Mouse (Mus musculus): Measurements from ENCODE around the gene Syt12. TPM values are rescaled to one million over a fixed set of nuclear protein-coding genes. Genes with fewer than 3 reads are reported as not detected.

The Syt12 gene
- not detected in 2 replicates for polyA plus RNA-seq (2011; ENCODE audit: insufficient read depth, insufficient read length, low replicate concordance, missing spikeins)

DNA sequence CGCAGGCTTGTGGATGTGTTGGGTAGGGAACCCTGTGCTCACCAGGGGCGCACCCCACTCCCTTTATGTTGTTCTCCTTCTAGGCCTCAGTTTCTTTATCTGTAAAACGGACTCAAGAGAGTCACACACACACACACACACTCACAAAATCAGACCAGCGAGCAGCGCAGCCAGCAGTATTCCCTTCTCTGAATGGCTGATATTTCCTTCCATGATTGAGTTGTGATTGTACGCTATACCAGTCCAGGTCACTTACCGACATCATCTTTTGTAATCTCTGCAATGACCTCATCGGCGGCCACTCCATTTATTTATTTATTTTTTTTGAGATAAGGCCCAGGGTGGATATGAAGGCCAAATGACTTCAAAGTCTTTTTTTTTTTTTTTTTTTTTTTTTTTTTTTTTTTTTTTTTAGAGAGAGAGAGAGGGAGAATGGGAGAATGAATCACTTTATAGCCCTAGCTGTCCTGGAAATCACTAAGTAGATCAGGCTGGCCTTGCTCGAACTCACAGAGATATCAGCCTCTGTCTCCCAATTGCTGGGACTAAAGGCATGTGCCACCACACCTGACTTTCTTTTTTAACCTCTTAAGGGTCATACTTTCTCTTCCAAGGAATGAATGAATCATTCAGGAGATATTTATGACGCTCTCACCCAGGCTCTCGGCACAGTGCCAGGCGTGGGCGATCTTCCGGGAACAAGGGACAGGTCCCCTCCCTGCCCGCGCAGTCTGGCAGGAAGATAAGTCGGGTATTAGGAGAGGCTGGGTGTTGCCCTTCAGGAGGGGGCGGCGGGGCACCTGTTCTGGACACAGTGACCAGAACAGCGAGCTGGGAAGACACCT lies at the start of gene Syt12:
Syt12 (minus strand) TSS at position 103 of the 845 bp plus-strand sequence.
- Histone ChIP-seq H3K4me1 (ENCODE audit: control insufficient read depth, insufficient read depth, low read length) (no peaks in the 10 kb centered on the region), H3K27ac (ENCODE audit: control insufficient read depth, insufficient read depth, low read depth, low read length, poor library complexity) (no peak within 1 kb of the TSS), H3K4me3 (replicated peaks; ENCODE audit: control insufficient read depth, low read depth, low read length) (no peak within 1 kb of the TSS)
- TF ChIP-seq CTCF (IDR thresholded peaks at IDR 0.05; ENCODE audit: control insufficient read depth, insufficient read depth, low read length) (no peak), POLR2A (IDR thresholded peaks at IDR 0.05; ENCODE audit: borderline replicate concordance, control insufficient read depth, low read depth, low read length) (no peak)
- 20% methylated on average over 21 of the region's 21 CpGs for WGBS

DNA sequence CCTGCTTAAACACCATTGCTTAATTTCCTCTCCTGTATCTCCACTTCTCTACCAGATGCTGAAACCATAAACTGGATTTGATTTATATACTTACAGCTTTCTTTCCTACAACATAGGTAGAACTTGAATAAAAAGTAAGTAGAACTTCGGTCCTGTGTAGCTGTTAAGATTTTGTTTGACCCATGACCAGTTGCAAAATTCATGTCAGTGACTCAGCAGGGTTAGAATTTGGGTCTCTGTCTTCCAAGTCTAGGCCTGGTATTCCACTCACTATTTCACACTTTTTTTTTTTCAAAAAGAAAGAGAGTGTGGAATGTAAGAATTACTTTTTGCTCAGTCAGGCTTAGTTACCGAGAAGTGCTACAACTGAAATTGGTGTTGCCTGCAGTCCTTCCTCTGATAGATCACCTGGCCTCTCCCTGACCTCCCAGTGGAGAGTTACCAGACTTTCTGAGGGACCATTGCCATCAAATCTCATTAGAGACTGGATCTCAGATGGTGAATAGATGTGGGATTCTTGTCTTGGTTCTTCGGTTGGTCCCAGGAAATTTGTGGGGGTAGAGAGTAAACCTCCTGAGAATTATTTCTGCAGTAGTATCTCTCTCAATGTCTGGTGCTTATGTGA lies 44.3 kb upstream of the Syt12 start:
- Histone ChIP-seq H3K4me1 (ENCODE audit: control insufficient read depth, insufficient read depth, low read length) (no peaks in the 10 kb centered on the region), H3K27ac (ENCODE audit: control insufficient read depth, insufficient read depth, low read depth, low read length, poor library complexity) (no peak overlapping the region), H3K4me3 (replicated peaks; ENCODE audit: control insufficient read depth, low read depth, low read length) (no peak overlapping the region)
- WGBS: 84% methylated on average over 3 of the region's 3 CpGs
- no peak for TF ChIP-seq POLR2A (IDR thresholded peaks at IDR 0.05; ENCODE audit: borderline replicate concordance, control insufficient read depth, low read depth, low read length)
- TF ChIP-seq CTCF (IDR thresholded peaks at IDR 0.05; ENCODE audit: control insufficient read depth, insufficient read depth, low read length): no peak

DNA sequence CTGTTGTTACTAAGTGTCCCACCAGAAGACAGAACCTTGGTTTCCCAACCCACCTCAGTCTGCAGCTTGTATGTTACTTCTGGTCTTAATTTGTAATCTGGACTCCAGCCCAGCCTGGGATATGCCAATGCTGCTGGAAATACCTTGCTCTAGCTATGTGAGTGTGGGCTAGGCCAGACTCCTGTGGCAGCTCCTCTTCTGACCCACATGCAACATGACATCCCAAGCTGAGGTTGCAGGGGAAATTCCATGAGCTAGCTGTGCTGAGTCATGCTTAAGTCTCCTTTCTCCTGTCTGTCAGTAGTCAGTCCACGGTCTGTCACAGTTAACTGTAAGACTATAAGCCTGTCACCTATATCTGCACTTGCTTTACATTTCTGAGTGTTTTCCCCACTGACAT lies 40.2 kb upstream of the Syt12 start:
- WGBS: 61% methylated on average over 1 of the region's 1 CpGs
- Histone ChIP-seq H3K27ac (ENCODE audit: control insufficient read depth, insufficient read depth, low read depth, low read length, poor library complexity) (no peak overlapping the region), H3K4me3 (replicated peaks; ENCODE audit: control insufficient read depth, low read depth, low read length) (no peak overlapping the region), H3K4me1 (ENCODE audit: control insufficient read depth, insufficient read depth, low read length) (no peaks in the 10 kb centered on the region)
- TF ChIP-seq CTCF (IDR thresholded peaks at IDR 0.05; ENCODE audit: control insufficient read depth, insufficient read depth, low read length) (no peak), POLR2A (IDR thresholded peaks at IDR 0.05; ENCODE audit: borderline replicate concordance, control insufficient read depth, low read depth, low read length) (no peak)

DNA sequence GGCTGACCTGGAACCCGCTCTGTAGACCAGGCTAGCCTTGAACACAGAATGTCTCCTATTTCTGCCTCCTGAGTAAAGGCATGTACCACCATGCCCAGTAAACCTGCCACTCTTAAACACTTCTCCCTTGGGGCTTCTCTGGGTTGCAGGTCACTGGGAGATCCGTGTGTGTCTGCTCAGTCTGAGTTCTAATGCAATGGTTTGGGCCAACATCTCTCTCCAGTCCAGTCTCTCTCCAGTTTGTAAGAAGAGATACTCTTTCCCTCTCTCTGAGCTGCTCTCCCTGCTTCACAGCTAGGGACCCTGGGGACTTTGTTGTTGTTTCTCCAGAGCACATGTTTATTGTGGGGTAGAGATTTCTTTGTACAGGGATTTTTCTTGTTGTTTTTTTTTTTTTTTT lies 39.0 kb upstream of the Syt12 start:
- TF ChIP-seq POLR2A (IDR thresholded peaks at IDR 0.05; ENCODE audit: borderline replicate concordance, control insufficient read depth, low read depth, low read length) (no peak), CTCF (IDR thresholded peaks at IDR 0.05; ENCODE audit: control insufficient read depth, insufficient read depth, low read length) (no peak)
- Histone ChIP-seq H3K27ac (ENCODE audit: control insufficient read depth, insufficient read depth, low read depth, low read length, poor library complexity) (no peak overlapping the region), H3K4me1 (ENCODE audit: control insufficient read depth, insufficient read depth, low read length) (no peaks in the 10 kb centered on the region), H3K4me3 (replicated peaks; ENCODE audit: control insufficient read depth, low read depth, low read length) (no peak overlapping the region)
- WGBS: 62% methylated on average over 2 of the region's 2 CpGs

DNA sequence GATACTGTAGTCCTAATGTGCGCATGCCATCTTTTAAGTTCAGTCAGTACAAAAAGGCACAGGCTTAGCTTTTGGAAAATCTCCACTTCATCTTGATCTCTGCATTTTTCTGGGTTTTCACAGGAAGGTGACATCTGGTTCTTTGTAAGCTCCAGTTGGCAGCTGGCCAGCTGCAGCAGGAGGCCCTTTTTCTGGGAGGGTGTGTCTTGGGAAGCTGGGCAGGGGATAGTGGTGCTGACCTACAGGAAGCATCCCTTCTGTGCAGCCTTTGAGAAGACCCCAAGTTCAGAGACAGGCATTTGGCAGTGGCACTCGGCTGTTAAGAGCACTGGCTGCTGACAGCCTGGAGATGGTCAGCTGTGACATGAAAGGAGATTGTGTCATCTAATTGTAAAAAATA lies 38.5 kb upstream of the Syt12 start:
- TF ChIP-seq POLR2A (IDR thresholded peaks at IDR 0.05; ENCODE audit: borderline replicate concordance, control insufficient read depth, low read depth, low read length) (no peak), CTCF (IDR thresholded peaks at IDR 0.05; ENCODE audit: control insufficient read depth, insufficient read depth, low read length) (no peak)
- H3K27ac ChIP-seq (ENCODE audit: control insufficient read depth, insufficient read depth, low read depth, low read length, poor library complexity): no peak overlapping the region
- WGBS: 74% methylated on average over 2 of the region's 2 CpGs
- H3K4me1 ChIP-seq (ENCODE audit: control insufficient read depth, insufficient read depth, low read length): no peaks in the 10 kb centered on the region
- no peak overlapping the region for H3K4me3 ChIP-seq (replicated peaks; ENCODE audit: control insufficient read depth, low read depth, low read length)

DNA sequence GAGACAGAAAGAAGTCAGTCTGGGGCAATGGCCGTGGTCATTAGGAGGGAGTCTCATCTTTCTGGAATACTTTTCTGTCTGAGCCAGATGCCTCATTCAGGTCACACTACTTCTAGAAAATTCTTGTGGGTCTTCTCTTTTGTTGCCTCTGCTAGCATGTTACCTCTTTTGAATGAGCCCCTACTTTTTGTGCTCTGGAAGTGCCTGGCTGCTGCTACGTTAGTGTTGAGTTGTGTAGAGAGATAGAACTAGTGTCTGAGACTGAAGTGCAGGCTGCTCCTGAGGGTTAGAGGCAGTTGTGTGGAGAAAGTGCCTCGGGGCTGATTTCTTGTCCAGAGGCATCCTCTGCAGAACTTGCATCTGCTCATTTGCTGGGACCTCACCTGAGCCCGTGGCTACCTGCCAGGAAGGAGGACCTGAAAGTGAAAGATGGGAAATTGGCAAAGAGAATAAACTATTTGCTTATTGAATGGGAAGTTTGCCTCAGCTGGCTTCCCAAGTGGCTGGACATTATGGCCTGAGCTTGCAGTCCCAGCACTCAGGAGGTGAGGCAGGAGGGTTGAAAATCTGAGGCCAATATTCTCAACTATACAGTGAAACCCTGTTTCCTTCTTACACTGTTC lies 36.1 kb upstream of the Syt12 start:
- Histone ChIP-seq H3K4me3 (replicated peaks; ENCODE audit: control insufficient read depth, low read depth, low read length) (no peak overlapping the region), H3K27ac (ENCODE audit: control insufficient read depth, insufficient read depth, low read depth, low read length, poor library complexity) (no peak overlapping the region), H3K4me1 (ENCODE audit: control insufficient read depth, insufficient read depth, low read length) (0 out of 2 replicates have a peak, but pooled peaks cover 2% of the 10 kb centered on the region)
- 68% methylated on average over 4 of the region's 4 CpGs for WGBS
- TF ChIP-seq CTCF (IDR thresholded peaks at IDR 0.05; ENCODE audit: control insufficient read depth, insufficient read depth, low read length) (no peak), POLR2A (IDR thresholded peaks at IDR 0.05; ENCODE audit: borderline replicate concordance, control insufficient read depth, low read depth, low read length) (no peak)

DNA sequence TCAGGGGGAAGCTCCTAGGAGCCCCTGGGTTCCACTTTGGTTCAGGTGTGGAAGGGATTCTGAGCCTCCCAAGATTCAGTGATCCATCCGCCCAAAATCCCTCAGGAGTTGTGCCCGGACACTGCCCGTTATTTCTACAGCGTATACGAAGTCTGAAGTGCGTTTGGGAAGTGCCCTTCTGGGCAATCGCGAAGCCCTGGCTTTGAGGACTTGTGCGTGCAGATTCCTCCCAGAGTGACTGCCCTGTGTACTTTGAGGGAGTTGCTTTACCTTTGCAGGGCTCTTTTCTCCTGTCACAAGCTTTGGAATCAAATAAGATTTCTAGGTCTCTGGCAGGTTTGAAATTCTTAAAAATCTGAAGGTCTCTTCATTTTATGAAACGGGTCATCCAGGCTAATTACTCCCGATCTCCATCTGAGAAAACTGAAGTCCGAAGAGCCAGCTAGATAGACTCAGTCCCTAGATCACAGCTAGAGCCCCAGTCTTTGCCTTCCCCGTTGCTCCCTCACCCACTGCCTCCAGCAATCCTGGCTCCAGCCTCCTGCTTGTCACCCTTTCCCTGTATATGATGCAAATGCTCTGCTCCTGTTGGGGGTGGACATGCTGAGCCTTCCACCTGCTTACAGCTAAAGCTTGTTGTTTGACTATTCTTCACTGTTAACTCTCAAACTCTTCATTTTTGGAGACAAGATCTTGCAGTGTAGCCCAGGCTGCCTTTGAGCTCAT lies 34.0 kb upstream of the Syt12 start:
- Histone ChIP-seq H3K27ac (ENCODE audit: control insufficient read depth, insufficient read depth, low read depth, low read length, poor library complexity) (no peak overlapping the region), H3K4me1 (ENCODE audit: control insufficient read depth, insufficient read depth, low read length) (0 out of 2 replicates have a peak, but pooled peaks cover 2% of the 10 kb centered on the region), H3K4me3 (replicated peaks; ENCODE audit: control insufficient read depth, low read depth, low read length) (peak overlapping the region; percentile 73)
- TF ChIP-seq POLR2A (IDR thresholded peaks at IDR 0.05; ENCODE audit: borderline replicate concordance, control insufficient read depth, low read depth, low read length) (no peak), CTCF (IDR thresholded peaks at IDR 0.05; ENCODE audit: control insufficient read depth, insufficient read depth, low read length) (no peak)
- 14% methylated on average over 13 of the region's 13 CpGs for WGBS

Measured in bone marrow, adult 2 months (tissue).